In the genomic region with DNA sequence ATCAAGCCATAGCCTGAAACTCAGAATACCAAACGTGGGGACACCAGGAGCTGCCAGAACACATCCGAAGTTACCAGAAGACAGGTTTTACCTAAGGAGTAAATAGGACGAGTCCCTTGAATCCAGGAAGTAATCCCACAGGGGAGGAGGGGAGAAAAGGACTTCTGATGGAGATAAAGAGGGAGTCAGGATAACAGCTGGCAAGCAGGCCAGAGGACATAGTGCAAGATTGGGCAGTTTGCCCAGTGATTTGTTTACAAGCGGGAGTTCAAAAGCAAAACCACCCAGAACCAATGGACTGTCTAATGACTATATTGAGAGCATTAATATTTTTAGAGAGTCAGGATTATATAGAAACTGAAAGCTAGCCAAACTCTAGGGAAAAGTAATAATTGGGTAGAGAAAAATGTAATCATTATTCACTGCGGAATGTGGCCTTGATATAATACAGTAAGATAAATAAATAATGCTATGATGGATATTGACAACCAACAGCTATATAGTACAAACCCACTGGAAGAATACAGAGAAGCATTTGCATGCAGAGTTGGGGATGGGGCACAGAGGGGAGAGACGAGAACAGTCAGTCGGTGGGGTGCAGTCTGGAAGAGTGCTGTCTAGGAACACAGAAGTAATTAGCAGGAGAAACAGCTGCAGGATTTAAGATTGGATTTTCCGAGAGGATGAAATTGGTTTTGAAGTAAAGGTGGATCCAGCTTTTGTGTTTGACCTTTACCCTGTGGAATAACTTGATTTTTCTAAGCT, we compare ENCODE assay signal across 10 mouse cellular contexts.
DNase-seq lines count a peak whose midpoint lies in the region; ATAC-seq and TF ChIP-seq lines count a peak whose summit lies in the region.
"Had no signal": no experiment of that assay in that cellular context is flagged by ENCODE, and none has a peak within 500 bp of the region (broad histone marks: within the 10 kb centered on the region; RNA-seq: fewer than 3 reads in every experiment).

No protein-coding gene starts in this region.

- H3K36me3 ChIP-seq in heart, embryonic 12.5 days: no peaks in the 10 kb centered on the region
- no peaks in the 10 kb centered on the region for H3K36me3 ChIP-seq in liver, postnatal 0 days (replicated peaks; ENCODE audit: insufficient read depth, low read length)
- no peaks in the 10 kb centered on the region for H3K36me3 ChIP-seq in liver, embryonic 12.5 days
- H3K36me3 ChIP-seq in kidney, postnatal 0 days (ENCODE audit: insufficient read depth, low read length): no peaks in the 10 kb centered on the region
- H3K36me3 ChIP-seq in midbrain, postnatal 0 days (ENCODE audit: insufficient read depth, low read length): no peaks in the 10 kb centered on the region
- H3K36me3 ChIP-seq: neural tube, embryonic 12.5 days had no signal

- H3K4me1 ChIP-seq in heart, embryonic 12.5 days (replicated peaks): peaks cover 47% of the 10 kb centered on the region
- H3K4me1 ChIP-seq in liver, postnatal 0 days (ENCODE audit: insufficient read depth): peaks cover 15% of the 10 kb centered on the region
- peaks cover 21% of the 10 kb centered on the region for H3K4me1 ChIP-seq in liver, embryonic 12.5 days
- peaks cover 25% of the 10 kb centered on the region for H3K4me1 ChIP-seq in kidney, postnatal 0 days (replicated peaks; ENCODE audit: insufficient read depth, low read length)
- H3K4me1 ChIP-seq in midbrain, postnatal 0 days (ENCODE audit: insufficient read depth, low read length): peaks cover 4% of the 10 kb centered on the region; the same call in 1 of the 2 replicates

- H3K27ac ChIP-seq in heart, embryonic 12.5 days (ENCODE audit: poor library complexity, severe bottlenecking): no peak overlapping the region
- no peak overlapping the region for H3K27ac ChIP-seq in liver, postnatal 0 days (ENCODE audit: low read depth)
- no peak overlapping the region for H3K27ac ChIP-seq in liver, embryonic 12.5 days
- no peak overlapping the region for H3K27ac ChIP-seq in kidney, postnatal 0 days
- H3K27ac ChIP-seq in midbrain, postnatal 0 days (ENCODE audit: low read depth, low read length): no peak overlapping the region
- H3K27ac ChIP-seq: neural tube, embryonic 12.5 days had no signal

- H3K27me3 ChIP-seq in heart, embryonic 12.5 days (replicated peaks): peaks cover 16% of the 10 kb centered on the region; the same call in 1 of the 2 replicates
- H3K27me3 ChIP-seq in liver, postnatal 0 days (ENCODE audit: insufficient read depth, low read length): no peaks in the 10 kb centered on the region
- no peaks in the 10 kb centered on the region for H3K27me3 ChIP-seq in liver, embryonic 12.5 days (replicated peaks)
- no peaks in the 10 kb centered on the region for H3K27me3 ChIP-seq in kidney, postnatal 0 days (ENCODE audit: insufficient read depth, low read length)
- H3K27me3 ChIP-seq in midbrain, postnatal 0 days (ENCODE audit: insufficient read depth, low read length): no peaks in the 10 kb centered on the region
- H3K27me3 ChIP-seq: neural tube, embryonic 12.5 days had no signal

- H3K9me3 ChIP-seq in heart, embryonic 12.5 days (replicated peaks): no peaks in the 10 kb centered on the region
- H3K9me3 ChIP-seq in liver, postnatal 0 days (ENCODE audit: low read length): no peaks in the 10 kb centered on the region
- no peaks in the 10 kb centered on the region for H3K9me3 ChIP-seq in liver, embryonic 12.5 days (replicated peaks)
- no peaks in the 10 kb centered on the region for H3K9me3 ChIP-seq in kidney, postnatal 0 days (replicated peaks; ENCODE audit: low read length)
- H3K9me3 ChIP-seq in midbrain, postnatal 0 days (ENCODE audit: low read length): no peaks in the 10 kb centered on the region
- H3K9me3 ChIP-seq: neural tube, embryonic 12.5 days had no signal

- H3K4me3 ChIP-seq in heart, embryonic 12.5 days: no peak overlapping the region
- no peak overlapping the region for H3K4me3 ChIP-seq in liver, postnatal 0 days (ENCODE audit: low read depth, low read length)
- no peak overlapping the region for H3K4me3 ChIP-seq in liver, embryonic 12.5 days
- H3K4me3 ChIP-seq in kidney, postnatal 0 days (replicated peaks; ENCODE audit: low read depth, low read length): no peak overlapping the region
- H3K4me3 ChIP-seq in midbrain, postnatal 0 days (ENCODE audit: low read depth, low read length): no peak overlapping the region
- H3K4me3 ChIP-seq: neural tube, embryonic 12.5 days had no signal

- TF ChIP-seq EP300 in liver, postnatal 0 days (IDR thresholded peaks at IDR 0.05; ENCODE audit: low read depth): no peak

- H3K9ac ChIP-seq in heart, embryonic 12.5 days: no peak overlapping the region
- no peak overlapping the region for H3K9ac ChIP-seq in liver, postnatal 0 days (replicated peaks)
- H3K9ac ChIP-seq in liver, embryonic 12.5 days: no peak overlapping the region
- H3K9ac ChIP-seq in kidney, postnatal 0 days (ENCODE audit: low read depth, low read length): no peak overlapping the region
- no peak overlapping the region for H3K9ac ChIP-seq in midbrain, postnatal 0 days (replicated peaks; ENCODE audit: low read length, poor library complexity, severe bottlenecking)
- H3K9ac ChIP-seq: neural tube, embryonic 12.5 days had no signal

- no peak for TF ChIP-seq CTCF in liver, postnatal 0 days (IDR thresholded peaks at IDR 0.05; ENCODE audit: low read depth)
- TF ChIP-seq CTCF in kidney, postnatal 0 days (IDR thresholded peaks at IDR 0.05; ENCODE audit: low read depth): no peak
- TF ChIP-seq CTCF in midbrain, postnatal 0 days (IDR thresholded peaks at IDR 0.05): no peak

- no peak overlapping the region for H3K4me2 ChIP-seq in heart, embryonic 12.5 days
- no peak overlapping the region for H3K4me2 ChIP-seq in liver, postnatal 0 days (ENCODE audit: low read depth, low read length)
- H3K4me2 ChIP-seq in liver, embryonic 12.5 days: no peak overlapping the region
- H3K4me2 ChIP-seq in kidney, postnatal 0 days (ENCODE audit: low read length): peak overlapping the region; percentile 21; the same call in 1 of the 2 replicates
- no peak overlapping the region for H3K4me2 ChIP-seq in midbrain, postnatal 0 days (ENCODE audit: low read depth, low read length, poor library complexity, severe bottlenecking)
- H3K4me2 ChIP-seq: neural tube, embryonic 12.5 days had no signal

- WGBS in heart, embryonic 12.5 days: 67% methylated on average over 8 of the region's 8 CpGs
- WGBS in liver, postnatal 0 days (ENCODE audit: insufficient replicate concordance): 63% methylated on average over 8 of the region's 8 CpGs
- 65% methylated on average over 8 of the region's 8 CpGs for WGBS in liver, embryonic 12.5 days (ENCODE audit: insufficient replicate concordance)
- 49% methylated on average over 8 of the region's 8 CpGs for whole genome bisulfite sequencing in kidney, postnatal 0 days
- WGBS in midbrain, postnatal 0 days: 45% methylated on average over 8 of the region's 8 CpGs

- ATAC-seq in heart, embryonic 12.5 days (ENCODE audit: insufficient number of reproducible peaks, low FRiP score): no peak
- no peak for ATAC-seq in liver, postnatal 0 days
- no peak for ATAC-seq in liver, embryonic 12.5 days
- ATAC-seq in kidney, postnatal 0 days (replicated peaks; ENCODE audit: low FRiP score, low read depth): no peak
- ATAC-seq in midbrain, postnatal 0 days (ENCODE audit: low FRiP score): no peak
- ATAC-seq: intestine, postnatal 0 days had no signal

- peak; percentile 51 for DNase-seq in heart, adult 8-10 months (ENCODE audit: low spot score)
- peak; percentile 39 for DNase-seq in liver, postnatal 0 days
- DNase-seq in kidney, postnatal 0 days (ENCODE audit: low spot score): peak; percentile 58
- DNase-seq in midbrain, postnatal 0 days (ENCODE audit: low spot score): peak; percentile 61
- no peak for DNase-seq in frontal cortex, postnatal 36 days (ENCODE audit: low spot score in 2 of 2)
- DNase-seq in cerebellum, adult 11 months: no peak

Comparison
In these comparisons a context has a peak if more than half of its experiments do, and no peak if none do; other contexts are left out.
1. DNase-seq: peak in heart, adult 8-10 months (single experiment), liver, postnatal 0 days (single experiment), kidney, postnatal 0 days (single experiment) and midbrain, postnatal 0 days (single experiment); none in frontal cortex, postnatal 36 days (0 of 2) and cerebellum, adult 11 months (single experiment).